Mouse (Mus musculus): Measurements from ENCODE around the gene Rnf213.
A peak's percentile ranks its signal among the peaks of the same experiment; 100 is the strongest.

Gene Rnf213

DNA sequence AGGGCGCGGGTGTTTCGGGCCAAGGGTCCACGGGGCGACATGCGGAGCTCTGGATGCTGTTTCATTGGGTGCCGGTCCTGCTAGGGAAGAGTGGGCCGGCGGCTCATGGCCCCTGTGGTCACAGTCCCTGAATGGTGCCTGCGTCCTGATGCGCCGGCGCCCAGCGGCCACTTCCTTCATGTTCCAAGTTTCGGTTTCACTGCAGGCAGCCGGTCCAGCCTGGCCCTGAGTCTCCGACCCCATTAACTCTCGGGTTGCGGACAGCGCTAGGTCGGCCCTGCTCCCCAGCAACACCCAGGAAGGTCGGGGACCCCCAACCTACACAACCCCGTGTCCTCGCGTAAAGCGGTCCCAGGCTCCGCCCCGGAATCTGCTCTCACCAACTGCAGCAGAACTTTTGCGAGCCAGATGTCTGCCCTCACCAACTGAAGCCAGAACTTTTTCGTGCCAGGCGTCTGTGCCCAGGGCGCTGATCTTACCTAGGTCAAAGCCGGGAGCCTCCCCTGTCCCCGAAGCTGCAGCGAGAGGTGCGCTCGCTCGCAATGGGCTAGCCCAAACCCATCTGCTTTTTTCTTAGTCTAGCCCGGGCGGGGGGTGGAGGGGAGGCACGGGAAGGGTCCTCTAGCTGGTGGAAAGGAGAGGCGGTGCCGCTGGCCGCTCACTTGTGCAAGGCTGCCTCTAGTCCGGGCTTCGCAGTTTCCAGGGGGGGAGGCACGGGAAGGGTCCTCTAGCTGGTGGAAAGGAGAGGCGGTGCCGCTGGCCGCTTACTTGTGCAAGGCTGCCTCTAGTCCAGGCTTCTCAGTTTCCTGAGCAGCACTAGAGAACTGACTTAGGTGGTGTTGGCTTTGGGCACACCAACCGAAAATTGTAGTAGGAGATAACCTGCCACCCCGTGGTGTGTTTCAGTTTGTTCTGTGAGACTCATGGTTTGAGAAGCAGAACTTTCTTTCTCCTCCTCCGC, 2.3 kb upstream of the Rnf213 start:
- peak; percentile 71 to 73 for DNase-seq

DNA sequence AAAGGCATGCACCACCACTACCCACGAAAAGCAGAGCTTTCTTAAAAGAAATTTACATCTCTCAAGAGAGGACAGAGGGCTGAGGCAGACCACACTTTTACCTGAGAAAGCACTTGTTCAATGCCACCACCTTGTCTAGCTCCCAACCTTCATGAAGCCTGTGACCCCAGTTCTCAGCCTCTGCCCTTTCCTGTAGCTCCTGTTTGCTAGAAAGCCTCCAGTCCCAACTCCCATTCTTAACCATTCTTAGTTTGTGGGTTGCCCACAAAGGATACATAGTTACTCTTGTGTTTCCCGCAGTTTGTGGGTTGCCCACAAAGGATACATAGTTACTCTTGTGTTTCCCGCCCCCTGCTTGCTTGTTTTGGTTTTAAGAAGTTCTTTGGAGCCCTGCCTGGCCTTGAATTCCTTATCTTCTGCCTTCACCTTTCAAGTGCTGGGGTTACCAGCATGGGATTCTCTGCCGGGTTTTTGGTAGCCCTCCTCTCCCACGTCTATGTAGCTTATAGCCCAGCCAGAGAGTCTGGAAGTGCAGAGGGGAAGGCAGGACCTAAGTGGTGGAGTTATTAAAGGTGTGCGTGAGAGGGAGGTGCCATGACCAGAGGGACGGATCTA, 1.4 kb upstream of the Rnf213 start:
- DNase-seq: no peak

DNA sequence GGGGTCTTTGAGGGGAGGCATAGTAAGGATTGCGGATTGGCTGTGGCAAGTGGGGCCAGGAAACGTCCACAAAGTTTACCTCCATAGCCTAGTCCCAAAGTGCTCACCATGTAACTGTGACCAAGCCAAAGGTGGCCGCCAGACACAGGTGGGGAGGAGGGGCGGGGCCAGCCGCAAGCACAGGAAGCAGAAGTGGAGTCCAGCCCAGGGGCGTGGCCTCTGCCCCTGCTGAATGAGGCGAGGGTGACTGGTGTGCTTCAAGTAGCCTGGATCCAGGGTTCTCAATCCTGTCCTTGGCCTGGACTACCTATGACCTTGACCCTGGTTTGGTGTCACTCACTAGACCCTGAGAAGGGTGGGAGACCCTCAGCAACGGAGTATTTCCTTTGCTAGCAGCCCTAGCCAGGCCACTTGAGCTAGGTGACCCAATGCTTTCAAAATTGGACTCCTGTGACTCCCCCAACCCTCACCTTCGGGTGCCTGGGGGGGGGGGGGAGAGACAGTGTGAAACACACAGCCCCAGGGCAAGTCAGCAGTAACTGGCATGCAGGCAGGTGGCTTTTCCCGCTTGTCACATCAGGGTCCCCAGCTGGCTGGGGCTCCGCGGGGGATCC, 792 bp upstream of the Rnf213 start:
- DNase-seq: peak; percentile 75 to 80

DNA sequence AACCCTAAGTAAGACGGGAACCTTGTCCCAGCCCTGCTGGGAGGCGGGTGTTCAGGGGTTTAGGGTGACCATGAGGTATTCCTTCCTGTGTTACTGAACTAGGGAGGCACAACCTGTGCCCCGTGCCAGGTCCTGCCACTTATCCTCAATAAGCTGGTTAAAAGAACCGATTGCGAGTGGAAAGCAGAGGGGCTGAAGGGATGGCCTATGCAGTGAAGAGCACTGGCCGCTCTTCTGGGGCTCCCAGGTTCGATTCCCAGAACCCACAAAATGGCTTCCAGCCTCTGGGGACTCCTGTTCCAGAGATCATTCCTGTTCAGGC, 544 bp downstream of the Rnf213 start:
- DNase-seq: no peak

DNA sequence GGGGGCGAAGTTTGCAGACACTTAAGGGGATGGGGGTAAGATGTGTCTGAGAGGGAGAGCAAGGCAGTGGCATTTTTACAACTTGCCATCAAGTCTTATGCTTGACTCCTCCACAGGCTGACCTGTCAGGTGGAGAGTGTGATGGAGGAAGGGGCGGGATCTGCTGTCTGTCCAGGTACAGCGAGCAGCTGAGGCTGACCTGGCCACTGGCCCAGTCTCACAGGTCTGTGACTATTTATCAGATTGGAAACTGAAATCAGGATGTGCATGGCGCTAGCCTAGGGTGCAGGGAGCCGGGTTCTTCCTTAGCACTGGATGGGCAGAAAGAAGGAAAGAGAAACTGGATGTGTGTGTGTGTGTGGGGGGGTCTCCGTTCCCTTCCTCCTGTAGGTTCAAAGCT, 1.3 kb downstream of the Rnf213 start:
- DNase-seq: no peak

DNA sequence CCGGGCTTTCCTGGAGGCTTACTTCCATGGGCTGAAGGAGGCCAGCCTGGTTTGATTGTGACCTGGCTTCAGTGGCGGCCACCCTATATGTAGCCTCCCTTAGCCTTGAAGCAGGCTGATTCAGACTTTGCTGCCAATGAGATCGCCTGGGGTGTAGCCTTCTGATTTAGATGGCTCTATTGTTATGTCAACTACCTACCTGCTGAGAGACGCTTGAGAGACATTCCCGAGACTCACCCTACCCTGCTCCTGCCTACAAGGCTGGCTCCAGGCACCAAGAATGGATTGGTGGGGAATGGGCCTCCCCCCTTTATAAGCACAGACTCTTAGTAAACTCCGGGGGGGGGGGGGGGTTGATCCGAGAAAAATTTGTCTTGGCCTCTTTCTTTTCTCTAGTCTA, 2.5 kb downstream of the Rnf213 start:
- no peak for DNase-seq

DNA sequence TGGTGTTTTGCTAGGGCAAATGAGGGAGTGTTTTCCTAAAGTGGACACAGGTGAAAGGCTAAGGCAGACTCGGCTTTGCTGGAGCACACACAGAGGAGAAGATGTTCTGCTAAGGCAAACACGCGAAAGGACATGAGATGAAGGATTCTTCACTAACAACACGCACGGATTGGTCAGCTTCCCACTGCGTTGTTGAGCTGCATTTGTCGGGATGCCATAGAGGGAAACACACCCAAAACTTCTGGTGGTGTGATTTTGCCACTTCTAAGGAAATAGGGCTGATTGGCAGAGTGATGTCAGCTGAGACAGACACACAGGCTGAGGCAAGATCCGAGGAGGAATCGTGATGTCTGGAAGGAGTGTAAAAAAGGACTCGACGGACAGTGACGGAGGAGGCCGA, 3.0 kb downstream of the Rnf213 start:
- DNase-seq: no peak

DNA sequence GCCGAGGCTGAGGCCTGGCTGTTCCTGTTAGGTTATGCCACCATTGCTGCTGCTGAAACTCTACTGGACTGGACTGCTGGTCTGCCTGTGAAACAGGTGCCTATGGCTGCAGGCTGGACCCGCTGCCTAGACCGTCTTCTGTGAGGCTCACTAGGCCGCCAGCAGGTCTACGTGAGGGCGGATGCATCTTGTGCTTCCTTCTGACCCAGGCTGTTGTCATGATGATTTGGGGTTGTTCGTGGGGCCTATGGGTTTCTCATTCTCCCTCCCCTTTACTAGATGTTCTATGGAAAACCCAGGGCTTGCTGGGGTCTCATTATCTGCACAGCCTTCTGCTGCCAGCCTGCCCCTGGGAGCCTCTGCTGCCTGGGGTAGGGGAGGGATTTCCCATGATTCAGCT, 3.6 kb downstream of the Rnf213 start:
- no peak for DNase-seq

DNA sequence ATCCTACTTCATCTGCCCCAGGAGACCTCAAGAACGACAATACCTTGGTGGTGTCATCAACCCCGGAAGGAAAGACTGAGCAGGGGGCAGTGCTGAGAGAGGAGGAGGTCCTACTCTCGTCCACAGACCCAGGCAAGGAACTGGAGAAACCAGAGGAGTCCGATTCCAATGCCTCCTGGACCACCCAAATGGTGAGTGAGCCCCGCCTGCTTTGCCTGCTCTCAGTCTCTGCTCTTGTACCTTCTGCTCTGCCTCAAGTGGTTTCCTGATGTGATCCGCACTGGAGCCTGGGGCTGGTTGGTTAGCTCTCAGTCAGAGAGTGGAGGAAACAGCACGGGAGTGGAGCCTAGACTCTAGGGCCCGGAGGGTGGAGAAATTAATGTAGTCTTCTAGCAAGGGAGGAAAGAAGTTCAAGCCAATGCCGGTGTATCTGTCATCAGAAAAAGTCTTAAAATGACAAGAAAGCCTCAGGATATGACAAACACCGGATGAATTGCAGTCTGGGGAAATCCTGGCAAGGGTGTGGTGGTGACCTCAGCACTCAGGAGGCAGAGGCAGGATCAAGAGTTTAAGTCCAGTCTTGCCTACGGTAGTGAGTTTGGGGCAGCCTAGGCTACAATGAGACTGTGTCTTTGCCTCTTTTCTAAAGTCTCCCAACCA, 9.7 kb downstream of the Rnf213 start:
- DNase-seq: no peak

DNA sequence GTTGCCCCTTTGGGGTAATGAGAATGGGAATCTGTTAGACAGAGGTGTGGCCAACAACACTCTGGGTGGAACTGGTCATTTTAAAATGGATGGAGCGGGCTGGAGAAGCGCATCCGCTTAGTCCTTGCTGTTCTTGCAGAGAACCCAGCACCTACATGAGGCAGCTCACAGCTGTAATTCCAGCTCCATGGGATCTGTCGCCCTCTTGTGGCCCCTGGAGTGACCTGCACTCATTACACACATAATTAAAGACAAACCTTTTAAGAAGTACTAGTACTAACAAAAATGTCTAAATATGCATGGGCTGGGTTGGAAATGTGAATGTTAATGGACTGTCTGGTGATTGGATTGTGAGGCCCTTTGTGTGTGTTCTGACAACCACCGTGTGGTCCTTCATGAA, 11.7 kb downstream of the Rnf213 start:
- DNase-seq: no peak

DNA sequence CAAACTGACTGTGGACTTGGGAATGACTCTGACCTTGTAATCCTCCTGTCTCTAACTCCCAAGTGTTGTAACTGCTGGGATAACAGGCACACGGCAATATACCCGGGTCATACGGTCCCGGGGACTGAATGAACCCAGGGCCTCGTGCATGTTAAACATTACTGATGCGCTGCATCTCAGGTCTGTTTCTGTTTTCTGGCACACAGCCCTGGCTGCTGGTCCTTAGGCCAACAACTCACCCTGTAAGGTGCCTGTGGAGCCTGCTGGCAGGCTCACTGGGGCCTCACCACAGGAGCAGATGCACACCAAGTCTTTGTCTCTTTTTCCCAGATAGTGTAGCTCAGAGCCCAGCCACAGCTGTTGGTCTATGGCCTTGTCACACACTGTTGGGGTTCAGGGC, 14.5 kb downstream of the Rnf213 start:
- no peak for DNase-seq

DNA sequence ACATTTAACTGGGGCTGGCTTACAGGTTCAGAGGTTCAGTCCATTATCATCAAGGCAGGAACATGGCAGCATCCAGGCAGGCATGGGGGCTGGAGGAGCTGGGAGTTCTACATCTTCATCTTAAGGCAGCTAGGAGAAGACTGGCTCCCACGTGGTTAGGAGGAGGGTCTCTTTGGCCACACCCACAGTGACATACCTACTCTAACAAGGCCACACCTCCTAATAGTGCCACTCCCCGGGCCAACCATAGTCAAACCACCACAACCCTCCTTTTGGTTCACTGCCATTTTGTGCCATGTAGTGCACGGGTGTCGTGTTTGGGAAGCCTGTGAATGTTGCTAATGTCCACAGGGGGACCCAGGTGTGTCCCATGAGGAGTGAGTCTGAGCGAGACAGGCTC, 15.1 kb downstream of the Rnf213 start:
- DNase-seq: no peak

DNA sequence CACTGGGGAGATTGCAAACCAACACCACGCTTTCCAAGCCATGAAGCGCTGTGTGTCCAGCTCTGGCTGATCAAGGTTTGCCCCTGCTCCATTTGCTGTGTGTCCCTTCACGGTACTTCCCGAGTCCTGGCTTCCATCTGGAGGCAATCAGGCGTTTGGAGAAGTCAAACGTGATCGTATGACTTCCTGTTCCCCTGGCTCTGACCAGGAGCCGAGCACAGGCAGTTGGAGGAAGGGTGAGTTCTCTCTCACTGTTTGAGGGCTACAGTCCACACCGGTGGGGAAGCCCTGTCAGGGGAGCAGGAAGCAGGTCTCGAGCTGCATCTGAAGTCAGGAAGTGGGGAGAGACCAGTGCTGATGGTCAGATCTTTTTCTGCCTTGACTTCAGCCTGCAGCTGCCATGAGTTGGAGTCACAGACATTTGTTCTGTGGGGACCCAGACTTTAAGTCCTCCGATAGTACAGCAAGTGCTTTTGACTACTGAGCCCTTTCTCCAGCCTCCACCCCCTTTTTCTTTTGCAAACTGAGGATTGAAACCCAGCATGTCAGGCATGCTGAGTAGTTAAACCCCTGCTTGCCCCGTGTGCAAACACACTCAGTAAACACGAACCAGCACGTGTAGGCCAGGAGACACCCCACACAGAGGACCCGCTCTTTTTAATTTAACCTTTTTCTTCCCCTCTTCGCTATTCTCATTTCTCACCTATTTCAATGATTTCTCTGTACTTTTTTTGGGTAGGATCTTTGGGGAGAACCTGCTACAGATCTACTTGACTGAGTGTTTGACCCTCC, 26.6 kb downstream of the Rnf213 start:
- no peak for DNase-seq

DNA sequence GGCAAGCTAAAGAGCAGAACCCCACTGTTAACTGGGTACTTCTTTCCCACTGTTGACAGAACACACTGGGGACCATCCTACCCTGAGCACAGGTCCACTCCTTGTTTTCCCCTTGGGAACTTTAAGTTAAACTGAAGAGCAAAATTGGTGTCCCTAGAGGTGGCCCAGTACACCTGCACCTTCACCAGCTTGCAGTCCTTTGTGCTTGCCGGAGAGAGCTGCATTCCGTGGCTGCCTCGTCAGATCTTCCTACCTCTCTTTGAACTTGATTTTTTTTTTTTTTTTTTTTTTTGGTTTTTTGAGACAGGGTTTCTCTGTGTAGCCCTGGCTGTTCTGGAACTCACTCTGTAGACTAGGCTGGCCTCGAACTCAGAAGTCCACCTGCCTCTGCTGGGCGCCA, 27.5 kb downstream of the Rnf213 start:
- peak in 1 of 2 experiments; percentile 38 for DNase-seq

DNA sequence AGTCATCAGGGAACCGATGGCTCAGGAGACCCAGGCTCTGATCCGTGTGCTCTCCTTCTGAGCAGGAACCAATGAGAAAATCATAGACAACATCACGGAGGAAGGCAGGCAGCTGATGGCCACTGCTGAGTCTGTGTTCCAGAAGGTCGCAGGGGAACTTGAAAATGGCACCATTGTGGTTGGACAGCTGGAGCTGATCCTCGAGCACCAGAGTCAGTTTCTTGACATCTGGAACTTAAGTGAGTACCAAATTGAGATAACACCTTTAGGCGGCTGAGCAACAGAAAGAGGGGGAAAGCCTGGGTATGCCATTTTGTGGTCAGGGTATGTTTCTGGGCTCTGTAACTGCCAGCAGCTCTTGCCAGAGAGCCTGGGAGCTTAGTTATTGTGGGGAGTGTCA, 34.5 kb downstream of the Rnf213 start:
- peak in 1 of 2 experiments; percentile 29 for DNase-seq

DNA sequence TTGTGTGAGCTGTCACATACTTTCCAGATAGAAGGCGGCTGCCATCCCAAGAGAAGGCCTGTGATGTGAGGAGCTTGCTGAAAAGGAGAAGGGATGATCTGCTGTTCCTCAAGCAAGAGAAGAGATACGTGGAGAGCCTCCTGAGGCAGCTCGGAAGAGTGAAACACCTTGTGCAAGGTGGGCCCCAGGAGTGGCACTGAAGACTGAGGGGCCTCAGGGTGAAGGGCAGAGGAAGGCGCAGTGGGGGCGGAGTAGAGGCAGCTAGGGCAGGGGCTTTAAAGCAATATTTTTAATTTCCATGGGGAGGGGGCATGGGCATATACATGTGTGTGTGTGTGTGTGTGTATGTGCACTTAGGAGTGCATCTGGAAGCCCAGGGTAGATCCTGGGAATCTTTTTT, 35.1 kb downstream of the Rnf213 start:
- DNase-seq: no peak

DNA sequence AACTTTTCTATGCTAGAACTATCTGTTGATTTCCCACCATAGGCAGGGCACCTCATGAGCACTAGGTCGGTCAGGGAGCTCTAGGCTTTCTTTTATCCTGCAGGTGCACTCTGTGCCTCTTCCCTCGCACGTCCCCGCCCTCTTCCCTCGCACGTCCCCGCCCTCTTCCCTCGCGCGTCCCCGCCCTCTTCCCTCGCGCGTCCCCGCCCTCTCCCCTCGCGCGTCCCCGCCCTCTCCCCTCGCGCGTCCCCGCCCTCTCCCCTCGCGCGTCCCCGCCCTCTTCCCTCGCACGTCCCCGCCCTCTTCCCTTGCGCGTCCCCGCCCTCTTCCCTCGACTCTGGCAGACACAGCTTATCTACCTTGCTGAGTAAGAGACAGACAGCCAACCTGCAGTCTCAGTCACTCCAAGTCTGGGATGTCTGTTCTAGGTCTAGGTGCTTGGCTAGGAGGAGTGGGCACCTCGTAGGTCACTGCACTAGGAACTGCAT, 35.8 kb downstream of the Rnf213 start:
- peak; percentile 69 to 73 for DNase-seq

DNA sequence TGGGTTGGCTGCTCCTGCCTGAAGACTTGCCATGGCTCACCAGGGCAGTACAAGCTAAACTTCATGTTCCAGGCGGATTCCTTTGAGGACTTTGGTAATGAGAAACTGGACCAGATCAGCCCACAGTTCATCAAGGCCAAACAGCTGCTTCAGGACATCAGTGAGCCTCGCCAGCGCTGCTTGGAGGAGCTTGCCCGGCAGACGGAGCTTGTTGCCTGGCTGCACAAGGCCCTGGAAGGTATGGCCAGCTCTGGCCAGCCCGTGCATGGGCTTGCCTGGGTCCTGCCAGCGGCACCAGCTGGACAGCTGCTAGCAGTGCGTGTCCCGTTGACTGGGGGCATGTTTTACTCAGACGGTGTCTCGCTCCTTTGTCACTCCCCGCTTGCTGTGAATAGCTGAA, 38.6 kb downstream of the Rnf213 start:
- no peak for DNase-seq

DNA sequence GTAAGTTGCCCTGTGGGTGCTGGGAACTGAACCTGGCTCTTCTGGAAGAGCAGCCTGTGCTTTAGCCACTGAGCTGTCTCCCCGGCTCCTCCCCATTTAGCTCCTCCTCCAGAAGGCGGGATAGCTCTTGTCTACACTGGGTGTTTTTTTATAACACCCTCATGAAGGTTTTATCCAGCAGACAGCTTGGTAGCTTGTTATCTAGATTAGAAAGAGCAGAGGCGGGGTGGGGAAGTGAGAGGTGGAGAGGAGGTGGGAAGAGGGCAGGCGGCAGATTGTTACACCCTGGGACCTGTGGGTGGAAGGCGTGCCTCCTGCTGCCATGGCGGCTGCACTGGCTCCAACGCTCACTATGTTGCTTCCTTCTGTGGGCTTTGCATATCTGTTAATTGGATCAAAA, 39.8 kb downstream of the Rnf213 start:
- no peak for DNase-seq

DNA sequence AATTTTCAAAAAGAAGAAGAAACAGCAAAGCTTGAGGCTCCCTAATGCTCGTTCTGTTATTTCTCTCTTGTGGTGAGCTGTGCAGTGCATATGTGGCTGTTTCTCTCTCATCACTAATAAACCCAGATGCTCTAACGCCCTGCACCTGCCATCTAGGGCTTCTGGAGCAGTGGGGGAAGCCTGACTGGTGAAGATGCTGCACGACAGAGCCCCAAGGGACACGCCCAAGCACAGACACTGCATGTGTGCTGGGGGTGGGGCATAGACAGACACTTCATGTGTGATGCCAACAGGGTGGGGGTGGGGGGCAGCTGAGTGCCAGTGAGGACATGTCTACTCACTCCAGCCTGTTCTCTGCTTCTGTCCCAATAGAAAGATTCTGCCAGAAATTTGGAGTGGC, 41.4 kb downstream of the Rnf213 start:
- peak; percentile 23 to 46 for DNase-seq

DNA sequence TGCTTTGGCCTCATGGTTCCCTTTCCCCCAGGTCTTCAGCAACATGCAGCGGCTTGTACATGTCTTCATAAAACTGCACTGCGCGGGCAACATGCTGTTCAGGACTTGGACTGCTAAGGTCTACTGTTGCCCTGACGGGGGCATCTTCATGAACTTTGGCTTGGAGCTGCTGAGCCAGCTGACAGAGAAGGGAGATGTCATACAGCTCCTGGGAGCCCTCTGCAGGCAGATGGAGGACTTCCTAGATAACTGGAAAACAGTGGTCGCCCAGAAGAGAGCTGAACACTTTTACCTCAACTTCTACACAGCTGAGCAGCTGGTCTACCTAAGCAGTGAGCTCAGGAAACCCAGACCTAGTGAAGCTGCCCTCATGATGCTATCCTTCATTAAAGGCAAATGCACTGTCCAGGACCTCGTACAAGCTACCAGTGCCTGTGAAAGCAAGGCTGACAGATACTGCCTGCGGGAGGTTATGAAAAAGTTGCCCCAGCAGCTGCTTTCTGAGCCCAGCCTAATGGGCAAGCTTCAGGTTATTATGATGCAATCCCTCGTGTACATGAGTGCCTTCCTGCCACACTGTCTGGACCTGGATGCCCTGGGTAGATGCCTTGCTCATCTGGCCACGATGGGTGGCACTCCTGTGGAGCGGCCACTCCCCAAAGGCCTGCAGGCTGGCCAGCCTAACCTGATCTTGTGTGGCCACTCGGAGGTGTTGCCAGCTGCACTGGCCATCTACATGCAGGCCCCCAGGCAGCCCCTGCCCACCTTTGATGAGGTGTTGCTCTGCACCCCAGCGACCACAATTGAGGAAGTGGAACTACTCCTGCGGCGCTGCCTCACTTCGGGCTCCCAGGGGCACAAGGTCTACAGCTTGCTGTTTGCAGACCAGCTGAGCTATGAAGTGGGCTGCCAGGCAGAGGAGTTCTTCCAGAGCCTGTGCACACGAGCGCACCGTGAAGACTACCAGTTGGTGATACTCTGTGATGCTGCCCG, 43.3 kb downstream of the Rnf213 start:
- DNase-seq: peak; percentile 29 to 34
